Mouse (Mus musculus) neutrophil, adult 59 days (primary cell): Measurements from ENCODE around the gene Gpr35. TPM values are rescaled to one million over a fixed set of nuclear protein-coding genes. Genes with fewer than 3 reads are reported as not detected.

ENCODE experiments used
- total RNA-seq, 2 experiments: library from RNA; stranded (reverse); gene quantifications; 1 replicate in 1 of 2; 2 replicates in 1 of 2; pipeline ENCODE4 v1.2.4; 2023

Gpr35 gene
- total RNA-seq = 10 to 100 TPM; 25.2 to 29.4 TPM

GRCm38 (mm10) chr1:92950607-92951006 is at the start of gene Gpr35:
Gene Gpr35, plus strand, starts transcription at chr1:92950865.

DNA sequence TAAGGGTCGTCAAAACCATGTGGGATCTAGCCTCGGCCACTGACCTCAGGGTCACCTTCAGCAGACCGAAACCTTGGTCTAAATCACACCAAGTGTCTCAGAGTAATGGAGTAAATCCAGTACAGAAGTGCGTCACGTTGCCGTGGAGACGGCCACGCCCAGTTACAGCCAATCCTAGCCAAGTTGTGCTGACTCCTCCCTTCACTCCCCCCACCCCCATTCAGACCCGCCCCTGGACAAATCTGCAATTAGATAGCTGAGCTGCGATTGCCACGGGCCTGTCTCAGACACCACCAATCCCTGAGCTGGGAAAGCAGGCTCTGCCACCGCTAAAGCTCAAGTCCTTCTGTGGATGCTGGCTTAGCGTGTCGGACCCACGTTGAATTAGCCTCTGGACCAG is 47.9 kb upstream of the Gpr35 start, which contains the start of gene Ankmy1:
Gene Ankmy1, minus strand, starts transcription at position 121 of the 400 bp plus-strand sequence.

DNA sequence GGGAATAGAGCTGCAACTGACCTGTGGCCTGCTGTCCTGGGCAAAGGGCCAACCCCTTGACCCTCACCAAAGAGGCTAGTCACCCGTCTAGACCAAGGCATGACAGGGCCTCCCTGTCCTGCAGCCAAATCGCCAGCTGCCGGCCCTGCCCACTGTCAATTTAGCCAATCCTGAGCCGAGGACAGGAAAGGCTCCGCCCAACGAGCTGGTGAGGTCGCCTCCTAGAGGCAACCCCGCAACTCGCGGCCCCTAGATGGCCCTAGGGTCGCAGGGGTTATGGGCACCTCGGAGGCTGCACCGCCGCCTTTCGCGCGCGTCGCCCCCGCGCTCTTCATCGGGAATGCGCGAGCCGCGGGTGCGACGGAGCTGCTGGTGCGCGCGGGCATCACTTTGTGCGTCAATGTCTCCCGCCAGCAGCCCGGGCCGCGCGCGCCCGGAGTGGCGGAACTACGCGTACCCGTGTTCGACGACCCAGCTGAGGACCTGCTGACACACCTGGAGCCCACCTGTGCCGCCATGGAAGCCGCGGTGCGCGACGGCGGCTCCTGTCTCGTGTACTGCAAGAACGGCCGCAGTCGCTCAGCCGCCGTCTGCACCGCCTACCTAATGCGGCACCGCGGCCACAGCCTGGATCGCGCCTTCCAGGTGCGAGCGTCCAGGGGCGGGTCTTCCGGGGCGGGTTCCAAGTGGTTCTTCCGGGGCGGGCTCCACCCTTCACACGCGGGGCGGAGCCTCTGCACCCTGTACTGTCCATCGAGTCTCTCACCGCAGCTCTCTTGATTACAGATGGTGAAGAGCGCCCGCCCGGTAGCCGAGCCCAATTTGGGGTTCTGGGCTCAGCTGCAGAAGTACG is 43.7 kb upstream of the Gpr35 start, which contains the start of gene Dusp28:
Gene Dusp28, plus strand, starts transcription at position 203 of the 853 bp plus-strand sequence.

GRCm38 (mm10) chr1:92910239-92910885 is 40.3 kb upstream of the Gpr35 start, which contains the start of gene Rnpepl1:
Gene Rnpepl1, plus strand, starts transcription at chr1:92910783.

GRCm38 (mm10) chr1:92934182-92934827 is 16.4 kb upstream of the Gpr35 start, which contains the start of gene Capn10:
Gene Capn10, plus strand, starts transcription at chr1:92934376.

DNA sequence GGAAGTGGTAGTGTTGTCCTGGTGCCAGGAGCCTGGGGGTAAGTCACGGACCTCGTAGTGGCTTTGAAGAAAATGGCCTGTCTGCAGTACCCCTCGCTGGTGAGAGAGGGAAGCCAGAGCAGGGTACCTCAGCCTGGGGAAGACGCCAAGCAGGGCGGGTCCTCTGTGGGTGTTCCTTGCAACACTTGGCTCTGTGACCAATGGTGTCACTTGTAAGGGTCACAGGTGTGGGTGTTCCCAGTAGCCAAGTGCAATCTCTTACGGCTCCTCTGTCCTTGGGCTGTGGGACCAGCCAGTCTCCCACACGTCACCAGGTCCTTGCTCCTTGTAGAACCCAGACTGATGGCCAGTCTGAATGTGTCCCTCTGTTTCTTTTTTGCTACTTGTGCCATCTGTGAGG is 55.4 kb downstream of the Gpr35 start, which contains the start of gene Aqp12:
Gene Aqp12, plus strand, starts transcription at position 274 of the 400 bp plus-strand sequence.

Other genes with a start within 250 kb of the Gpr35 start
- 10 to 100 TPM; 34.0 TPM for gene Gpc1, start 119.2 kb upstream of the Gpr35 start, total RNA-seq
- gene Ankmy1, start 48.0 kb upstream of the Gpr35 start, total RNA-seq = under 1 TPM in 1 of 2 experiments, not detected in 1; 0.40 TPM
- 1 to 10 TPM in 1 of 2 experiments, under 1 TPM in 1; 0.62 to 1.4 TPM for gene Dusp28, start 43.9 kb upstream of the Gpr35 start, total RNA-seq
- 10 to 100 TPM; 76.4 to 80.9 TPM for gene Rnpepl1, start 40.1 kb upstream of the Gpr35 start, total RNA-seq
- gene Capn10, start 16.5 kb upstream of the Gpr35 start, total RNA-seq = 10 to 100 TPM; 22.4 to 24.8 TPM
- gene Aqp12, start 55.5 kb downstream of the Gpr35 start, total RNA-seq = not detected
- gene Kif1a, start 151.1 kb downstream of the Gpr35 start, total RNA-seq = under 1 TPM; 0.18 to 0.64 TPM
- gene Agxt, start 184.4 kb downstream of the Gpr35 start, total RNA-seq = not detected
- not detected for gene 2310007B03Rik, start 210.1 kb downstream of the Gpr35 start, total RNA-seq
- gene Crocc2, start 217.9 kb downstream of the Gpr35 start, total RNA-seq = not detected